Mouse (Mus musculus): ENCODE results near the gene Igf1.

GRCm38 (mm10) chr10:87821906-87822305 is 36.2 kb upstream of the Igf1 start:
- TF ChIP-seq POLR2A (IDR thresholded peaks at IDR 0.05; ENCODE audit: low read depth, low read length) (no peak), CTCF (IDR thresholded peaks at IDR 0.05; ENCODE audit: borderline replicate concordance, insufficient read depth, low read length) (no peak)

All from embryonic fibroblast, embryonic 13.5 days (primary cell).